Mouse (Mus musculus) ZHBTc4 (cell line): ENCODE results near the gene Pmvk.
"Not testable (repeated sequence)": the region's sequence is repeated elsewhere in the genome, so short reads cannot be mapped to it uniquely, and the experiment has no call there.

Experiments
- DNase-seq: peaks from one replicate; pipeline ENCODE4 v3.0.0-alpha.2; 2011; ENCODE audit warnings: low read depth, low spot score

Pmvk gene

DNA sequence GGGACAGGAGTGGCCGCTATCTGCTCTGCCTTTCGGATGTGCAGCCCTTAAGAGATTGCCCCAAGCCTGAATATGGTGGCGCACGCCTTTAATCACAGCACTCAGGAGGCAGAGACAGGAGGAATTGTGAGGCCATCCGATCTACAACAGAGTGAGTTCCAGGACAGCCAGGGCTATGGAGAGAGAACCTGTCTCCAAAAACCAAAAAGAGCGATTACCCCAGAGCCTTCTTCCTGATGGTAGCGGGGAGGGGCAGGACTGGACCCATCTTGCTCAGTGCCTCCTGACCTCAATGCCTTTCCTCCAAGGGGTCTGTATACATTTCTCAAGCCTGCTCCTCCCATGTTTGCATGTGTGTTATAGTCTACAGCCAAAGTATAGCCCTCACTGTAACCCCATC, 25.3 kb upstream of the Pmvk start:
- DNase-seq: not testable (repeated sequence)

DNA sequence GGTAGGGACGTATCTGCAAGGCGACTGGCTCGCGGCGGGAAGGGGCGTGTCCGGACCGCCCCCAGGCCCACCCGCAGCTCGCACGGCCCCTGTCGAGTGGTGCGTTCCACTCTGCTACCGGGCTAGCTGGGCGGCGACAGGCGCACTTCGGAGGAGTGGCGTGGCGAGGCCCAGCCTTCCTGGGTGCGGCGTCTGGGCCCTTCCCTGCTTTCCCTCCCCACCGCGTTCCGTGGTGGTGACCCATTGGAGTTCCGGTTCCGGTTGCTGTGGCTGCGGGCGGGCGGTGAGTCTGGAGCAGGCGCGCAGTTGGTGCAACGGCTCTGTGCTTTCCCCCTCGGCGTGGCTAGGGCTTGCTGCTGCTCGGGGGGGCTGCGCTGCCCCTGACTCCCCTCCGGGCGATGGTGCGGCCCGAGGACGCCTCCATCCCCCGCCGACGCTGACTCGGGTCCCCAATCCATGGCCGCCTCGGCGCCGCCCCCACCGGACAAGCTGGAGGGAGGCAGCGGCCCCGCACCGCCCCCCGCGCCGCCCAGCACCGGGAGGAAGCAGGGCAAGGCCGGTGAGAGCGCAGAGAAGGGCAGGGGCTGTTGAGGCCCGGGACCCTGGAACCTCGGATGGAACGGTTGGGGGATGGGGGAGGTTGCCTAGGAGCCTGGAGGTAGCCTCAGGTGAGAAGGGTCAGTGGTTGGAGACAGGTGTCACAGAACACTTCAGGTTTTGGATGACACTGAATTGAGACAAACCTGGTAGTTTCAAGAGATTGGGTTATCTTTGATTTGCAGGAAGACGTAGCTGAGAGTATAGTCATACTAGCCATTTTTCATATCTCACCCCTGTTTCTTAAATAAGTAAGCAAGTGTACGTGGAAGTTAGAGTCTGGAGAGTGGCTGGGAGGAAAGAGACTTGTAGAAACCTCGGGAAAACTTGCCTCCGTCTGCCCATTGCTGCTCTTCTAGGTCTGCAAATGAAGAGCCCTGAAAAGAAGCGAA, 23.9 kb upstream of the Pmvk start, which contains the start of gene Pygo2:
Gene Pygo2 (plus strand): TSS at position 44 of the 989 bp plus-strand sequence.
- DNase-seq: peak; percentile 99

DNA sequence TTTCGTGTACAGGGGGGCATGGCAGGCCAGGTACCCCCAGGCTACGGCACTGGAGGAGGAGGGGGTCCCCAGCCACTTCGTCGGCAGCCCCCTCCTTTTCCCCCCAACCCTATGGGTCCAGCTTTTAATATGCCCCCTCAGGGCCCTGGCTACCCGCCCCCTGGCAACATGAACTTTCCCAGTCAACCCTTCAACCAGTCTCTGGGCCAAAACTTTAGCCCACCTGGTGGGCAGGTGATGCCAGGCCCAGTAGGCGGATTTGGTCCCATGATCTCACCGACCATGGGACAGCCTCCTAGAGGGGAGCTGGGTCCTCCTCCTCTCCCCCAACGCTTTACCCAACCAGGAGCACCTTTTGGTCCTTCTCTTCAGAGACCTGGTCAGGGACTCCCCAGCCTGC, 21.7 kb upstream of the Pmvk start:
- no peak for DNase-seq

DNA sequence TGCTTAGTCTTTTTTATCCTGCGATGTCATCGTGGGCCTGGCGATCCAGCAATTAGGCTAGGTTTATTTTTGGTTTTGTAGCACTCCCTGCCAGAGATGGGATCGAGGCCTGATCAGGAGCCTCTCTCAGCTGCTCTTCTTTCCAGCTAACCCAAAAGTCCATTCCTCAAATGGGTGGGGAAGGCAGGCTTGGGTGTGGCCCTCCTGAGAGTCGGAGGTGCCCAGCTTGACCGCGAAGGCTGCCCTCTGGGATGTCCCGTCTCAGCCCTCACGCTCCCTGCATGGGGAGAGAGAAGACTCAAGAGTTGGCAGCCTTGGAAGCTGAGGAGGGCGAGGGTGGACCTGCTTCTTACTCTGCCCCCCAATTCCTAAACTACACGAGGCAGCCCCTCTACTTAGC, 19.8 kb upstream of the Pmvk start:
- DNase-seq: no peak

DNA sequence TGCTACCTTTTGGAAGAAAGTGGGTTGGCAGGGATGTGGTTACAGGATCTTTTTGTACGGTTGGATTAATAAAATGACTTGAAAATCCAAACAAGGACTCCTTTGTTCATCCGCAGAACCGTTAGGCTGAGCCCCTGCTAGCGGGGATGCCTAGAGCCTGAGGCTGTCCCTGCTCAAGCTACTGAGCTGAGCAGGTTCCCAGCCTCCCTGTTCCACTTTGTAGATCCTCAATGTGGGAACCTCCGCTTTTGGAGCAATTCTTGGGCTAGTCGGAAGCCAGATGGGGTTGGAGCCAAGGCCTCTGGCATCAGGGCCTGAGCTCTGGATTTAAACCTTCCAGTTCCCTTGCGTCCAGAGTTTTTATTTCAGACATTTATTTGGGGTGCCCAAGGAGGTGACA, 19.3 kb upstream of the Pmvk start:
- DNase-seq: no peak

DNA sequence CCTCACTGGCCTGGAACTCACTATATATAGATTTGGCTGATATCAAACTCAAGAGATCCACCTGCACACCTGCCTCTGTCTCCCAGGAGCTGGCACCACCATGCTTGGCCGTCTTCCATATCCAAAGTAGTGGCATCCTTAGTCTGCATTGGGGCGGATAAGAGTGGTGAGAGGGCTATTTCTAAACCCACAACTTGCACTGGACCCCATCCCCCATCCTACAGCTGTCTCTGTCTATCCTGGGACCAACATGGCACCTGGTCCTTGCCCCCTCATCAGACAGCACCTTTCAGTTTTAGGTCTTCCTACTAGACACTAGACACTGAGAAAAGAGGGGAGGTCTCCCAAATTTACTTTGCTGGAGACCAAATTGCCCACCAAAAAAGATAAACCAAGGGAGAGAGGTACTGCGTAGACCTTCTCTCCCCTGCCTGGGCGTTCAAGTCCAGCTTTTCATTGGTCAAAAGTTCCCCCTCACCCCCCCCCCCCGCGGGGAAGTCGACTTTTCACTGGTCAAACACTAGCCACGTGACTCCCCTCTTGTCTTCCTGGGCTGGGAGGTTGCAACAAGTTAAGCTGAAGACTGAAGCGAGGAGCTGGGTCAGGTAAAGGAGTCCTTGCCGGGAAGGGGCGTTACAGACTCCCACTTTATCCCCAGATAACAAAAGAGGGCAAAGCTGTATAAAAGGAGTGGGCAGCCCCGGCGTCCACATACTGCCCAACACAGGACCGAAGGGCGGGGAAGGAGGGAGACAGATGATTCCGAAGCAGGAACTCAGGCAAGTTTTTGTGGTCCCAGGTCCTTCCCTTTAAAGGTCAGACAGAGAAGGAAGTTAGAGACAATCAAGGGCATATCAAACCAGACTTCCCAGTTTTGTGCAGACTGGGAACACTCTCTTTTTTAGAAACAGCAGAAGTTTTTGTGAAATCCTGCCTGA, 17.9 kb upstream of the Pmvk start, which contains the start of gene Pbxip1:
Gene Pbxip1 (plus strand): TSS at position 531 of the 938 bp plus-strand sequence.
- peak; percentile 94 for DNase-seq

DNA sequence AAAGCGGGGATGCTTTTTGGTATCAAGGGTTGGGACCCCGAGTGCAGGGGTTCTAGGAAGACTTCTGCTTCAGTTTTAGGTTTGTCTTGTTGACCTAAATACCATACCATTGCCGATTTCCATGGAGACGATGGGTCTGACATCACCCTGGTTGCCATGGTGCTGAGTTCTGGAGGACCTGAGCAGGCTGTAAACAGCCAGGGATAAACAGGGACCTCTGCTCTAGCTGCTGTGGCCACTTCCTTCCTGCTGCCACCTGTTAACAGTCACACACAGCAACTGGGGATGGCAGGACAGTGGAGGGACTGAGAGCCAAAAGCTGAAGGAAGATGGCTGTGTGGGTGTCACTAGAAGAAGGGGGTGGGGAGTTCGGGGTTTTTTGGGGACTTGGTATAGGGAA, 17.1 kb upstream of the Pmvk start:
- peak; percentile 45 for DNase-seq

DNA sequence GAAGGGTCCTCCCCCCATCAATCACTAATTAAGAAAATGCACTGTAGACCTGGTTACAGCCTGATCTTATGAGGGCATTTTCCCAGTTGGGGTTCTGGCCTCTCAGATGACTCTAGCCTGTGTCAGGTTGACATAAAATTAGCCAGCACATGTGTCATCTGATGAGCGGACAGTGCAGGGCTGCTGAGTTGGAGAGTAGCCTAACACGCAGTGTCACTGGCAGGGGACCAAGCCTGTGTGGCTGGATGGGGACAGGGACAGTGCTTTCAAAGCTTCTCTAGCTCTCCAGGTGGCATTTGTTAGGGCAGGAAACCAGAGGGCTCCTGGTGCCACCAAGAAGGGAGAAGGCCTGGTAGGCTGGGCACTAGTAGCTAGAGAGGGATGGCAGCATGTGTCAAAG, 13.7 kb upstream of the Pmvk start:
- no peak for DNase-seq

DNA sequence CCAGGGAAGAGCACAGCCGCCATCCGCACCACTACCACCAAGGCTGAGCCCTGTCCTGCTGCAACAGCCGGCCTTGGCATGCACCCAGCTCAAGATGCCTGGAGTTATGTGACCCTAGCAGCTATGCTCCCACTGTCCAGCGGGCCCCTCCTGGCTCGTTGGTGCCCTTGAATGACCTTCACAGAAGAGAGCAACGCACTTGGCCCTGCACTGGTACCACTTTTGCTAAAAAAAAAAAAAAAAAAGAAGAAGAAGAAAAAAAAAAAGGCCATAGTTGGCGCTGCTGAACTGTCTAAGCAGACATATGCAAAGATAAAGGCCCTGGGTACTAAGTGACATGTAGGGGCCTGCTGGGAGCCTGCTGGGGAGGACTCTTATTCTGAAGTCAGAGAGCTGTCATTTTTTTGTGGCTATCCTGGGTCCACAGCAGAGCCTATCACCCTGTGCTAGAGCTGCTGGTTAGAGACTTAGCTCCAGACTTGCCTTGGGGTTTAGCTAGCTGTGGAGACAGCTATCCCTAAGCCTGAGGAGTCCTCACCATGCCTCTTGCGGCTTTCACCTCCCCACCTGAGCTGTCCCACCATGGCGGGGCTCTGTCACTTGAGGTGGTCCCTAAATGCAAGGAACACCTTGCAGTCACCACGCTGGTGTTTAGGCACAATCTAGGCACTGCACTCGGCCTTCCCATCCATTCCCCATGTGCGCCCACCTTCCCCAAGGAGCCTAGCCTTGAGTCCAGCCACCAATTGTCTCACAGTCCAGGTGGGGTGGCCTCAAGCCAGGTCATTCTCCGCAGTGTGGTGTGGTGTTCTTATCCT, 5.4 kb upstream of the Pmvk start:
- DNase-seq: peak; percentile 59

DNA sequence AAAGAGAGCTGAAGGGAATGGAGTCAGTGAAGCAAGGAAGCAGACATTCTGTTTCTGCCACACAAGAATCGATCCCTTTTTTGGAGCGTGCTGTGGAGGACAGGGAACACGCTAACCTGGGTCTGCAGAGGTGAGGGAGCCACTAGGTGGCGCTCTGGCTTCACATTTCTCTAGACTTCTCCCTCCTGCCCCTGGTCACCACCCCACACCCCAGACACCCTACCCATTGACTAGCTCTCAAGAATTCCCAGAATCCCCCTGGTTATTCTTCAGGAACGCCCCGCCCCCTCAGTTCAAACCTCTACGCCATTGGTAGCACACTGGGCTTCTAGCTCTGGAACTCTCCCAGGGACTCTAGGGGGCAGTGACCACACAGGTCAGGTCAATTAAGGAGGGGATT, 4.8 kb upstream of the Pmvk start:
- DNase-seq: peak; percentile 97

DNA sequence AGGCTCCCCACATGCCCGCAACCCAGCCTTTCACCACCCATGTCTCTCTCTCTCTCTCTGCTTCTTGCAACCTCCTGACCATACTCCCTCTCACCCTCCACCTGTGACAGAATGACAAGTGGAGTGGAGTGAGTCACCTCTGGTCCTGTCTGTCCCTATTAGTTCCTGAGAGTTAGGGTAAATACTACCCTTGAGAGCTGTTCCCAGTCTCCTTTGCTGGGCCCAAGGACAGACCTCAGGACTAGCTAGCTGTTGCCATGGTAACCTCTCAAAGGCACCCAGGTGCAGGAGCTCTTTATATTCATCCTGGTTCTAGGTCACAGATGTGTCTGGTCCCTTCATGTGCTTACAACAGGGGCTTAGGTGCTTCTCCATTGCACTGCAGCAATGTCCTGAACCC, 2.4 kb upstream of the Pmvk start:
- DNase-seq: peak; percentile 52

DNA sequence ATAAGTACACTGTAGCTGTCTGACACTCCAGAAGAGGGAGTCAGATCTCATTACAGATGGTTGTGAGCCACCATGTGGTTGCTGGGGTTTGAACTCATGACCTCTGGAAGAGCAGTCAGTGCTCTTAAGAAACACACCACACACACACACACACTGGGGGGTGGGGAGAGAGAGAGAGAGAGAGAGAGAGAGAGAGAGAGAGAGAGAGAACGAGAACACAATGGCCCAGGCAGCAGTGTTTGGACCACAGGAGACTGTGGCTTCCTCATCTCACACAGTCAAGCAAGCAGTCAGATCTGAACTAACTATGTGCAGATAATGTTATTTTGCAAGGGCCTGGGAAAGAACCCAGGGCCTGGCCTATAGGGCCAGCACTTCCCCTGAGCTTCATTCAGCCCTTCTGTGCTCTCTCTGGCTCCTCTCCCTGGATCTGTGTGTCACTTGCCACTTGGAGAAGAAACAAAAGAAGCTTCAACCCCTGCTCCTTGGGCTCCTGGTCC, 1.5 kb downstream of the Pmvk start:
- DNase-seq: no peak

DNA sequence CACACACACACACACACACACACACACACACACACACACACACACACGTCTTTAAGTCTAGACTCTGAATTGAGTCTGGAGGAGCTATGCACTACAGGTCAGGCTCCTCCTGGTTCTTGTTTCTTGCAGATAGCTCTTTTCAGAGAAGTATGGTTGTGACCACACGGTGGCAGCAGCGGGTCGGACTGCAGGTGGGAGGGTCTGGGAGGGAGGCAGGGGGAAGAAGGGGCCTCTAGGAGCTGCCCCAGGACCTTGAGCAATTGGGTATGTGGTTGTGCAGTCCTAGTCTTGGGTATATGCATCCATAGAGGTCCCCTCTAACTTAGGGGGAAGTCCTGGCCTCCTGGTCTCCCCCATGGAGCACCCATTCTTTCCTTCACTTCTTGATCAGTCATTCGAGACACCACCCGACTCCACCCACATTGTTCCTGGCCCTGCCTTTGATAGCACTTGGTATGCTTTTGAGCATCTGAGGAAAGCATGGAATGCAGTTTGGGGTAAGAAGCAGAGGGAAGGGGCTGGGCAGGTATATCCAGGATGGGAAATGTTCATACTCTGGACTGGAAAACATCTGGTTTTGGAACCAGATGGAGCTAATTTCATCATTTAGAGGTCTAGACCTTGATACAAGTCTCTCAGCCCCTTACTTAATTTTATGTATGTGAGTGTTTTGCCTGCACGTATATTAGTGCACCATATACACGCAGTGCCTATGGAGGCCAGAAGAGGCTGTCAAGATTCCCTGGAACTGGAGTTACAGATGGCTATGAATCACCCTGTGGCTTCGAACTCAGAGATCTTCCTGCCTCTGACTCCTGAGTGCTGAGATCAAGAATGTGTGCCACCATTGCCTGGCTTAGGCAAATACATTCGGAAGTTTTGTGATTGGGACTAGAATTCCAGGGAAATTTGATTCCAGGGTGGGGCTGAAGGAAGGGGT, 2.7 kb downstream of the Pmvk start:
- DNase-seq: peak; percentile 94

DNA sequence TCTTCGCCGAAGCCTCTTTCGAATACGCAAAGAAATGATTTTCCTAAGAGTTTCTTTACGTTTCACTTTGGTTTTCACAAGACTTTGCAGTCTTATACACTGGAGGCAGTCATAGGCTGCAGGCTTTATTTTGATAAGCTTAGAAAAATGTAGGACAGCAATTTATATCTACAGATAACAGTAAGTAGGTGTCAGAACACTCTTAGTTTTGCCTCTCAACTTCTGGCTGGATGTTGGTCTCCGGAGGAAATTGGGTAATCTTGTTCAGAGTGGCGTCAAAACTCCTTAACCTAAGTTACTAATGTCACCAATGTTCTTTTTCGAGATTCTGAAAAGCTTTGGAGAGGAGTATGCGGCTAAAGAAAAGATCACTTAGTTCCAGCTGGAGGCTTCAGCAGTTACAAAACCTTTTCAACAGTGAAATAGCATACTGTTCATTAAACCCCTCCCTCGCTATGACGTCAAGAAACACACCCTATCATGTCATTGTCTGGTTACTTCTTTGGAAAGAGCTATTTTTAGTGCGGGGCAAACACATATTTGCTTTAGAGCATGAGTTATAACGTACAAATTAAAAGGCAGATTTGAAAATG, 4.1 kb downstream of the Pmvk start:
- no peak for DNase-seq

DNA sequence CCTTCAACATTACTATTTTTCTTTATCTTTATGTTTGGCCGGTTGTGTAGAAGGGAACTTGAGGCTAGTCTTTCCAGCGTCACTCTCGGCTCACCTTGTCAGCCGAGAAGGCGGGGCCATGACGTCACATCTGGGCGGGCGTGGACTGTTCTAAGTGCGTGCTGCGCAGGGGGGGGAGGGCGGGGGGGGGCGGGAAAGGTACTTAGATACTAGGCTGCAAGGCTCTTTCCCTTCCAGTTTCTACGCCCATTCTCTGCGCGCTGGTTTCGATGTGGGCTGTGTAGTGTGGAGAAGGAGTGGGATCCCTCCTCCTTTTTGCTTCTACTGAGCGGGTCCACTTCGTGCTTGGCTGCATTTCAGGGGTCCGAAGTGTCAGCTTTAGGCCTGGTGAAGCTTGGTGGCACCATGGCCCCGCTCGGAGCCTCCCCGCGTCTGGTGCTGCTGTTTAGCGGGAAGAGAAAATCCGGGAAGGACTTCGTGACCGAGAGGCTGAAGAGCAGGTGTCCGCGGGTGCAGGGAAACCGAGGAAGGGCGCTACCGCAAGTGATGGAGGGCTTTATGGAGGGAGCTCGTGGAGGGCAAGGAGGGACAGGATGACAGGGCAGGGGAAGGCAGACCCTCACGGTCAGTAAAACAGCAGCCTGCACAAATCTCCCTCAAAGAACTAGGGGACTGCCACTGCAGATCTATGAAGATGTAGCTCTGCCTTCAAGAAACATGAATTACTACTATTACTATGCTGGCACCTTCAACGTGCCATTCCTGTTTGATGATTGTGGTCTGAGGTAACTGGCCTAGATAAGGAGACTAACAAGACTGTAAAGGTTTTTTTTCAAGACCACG, 4.8 kb downstream of the Pmvk start:
- peak; percentile 96 for DNase-seq

DNA sequence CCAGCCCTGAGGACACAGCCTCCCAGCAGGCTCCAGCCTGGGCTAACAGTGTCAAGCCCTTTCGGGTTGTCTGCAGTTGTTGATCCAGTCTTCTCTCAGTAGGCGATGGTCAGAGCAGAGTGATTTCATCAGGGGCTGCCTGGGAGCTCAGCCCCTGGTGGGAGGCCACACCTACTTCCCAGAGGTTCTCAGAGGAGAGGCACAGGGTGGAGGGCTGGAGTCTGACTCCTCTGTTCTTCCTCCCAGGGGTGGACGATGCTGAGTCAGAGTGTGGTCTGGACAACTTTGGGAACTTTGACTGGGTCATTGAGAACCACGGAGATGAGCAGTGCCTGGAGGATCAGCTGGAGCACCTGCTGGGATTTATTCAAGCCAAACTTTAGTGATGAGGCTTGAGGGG, 13.9 kb downstream of the Pmvk start:
- peak; percentile 59 for DNase-seq

DNA sequence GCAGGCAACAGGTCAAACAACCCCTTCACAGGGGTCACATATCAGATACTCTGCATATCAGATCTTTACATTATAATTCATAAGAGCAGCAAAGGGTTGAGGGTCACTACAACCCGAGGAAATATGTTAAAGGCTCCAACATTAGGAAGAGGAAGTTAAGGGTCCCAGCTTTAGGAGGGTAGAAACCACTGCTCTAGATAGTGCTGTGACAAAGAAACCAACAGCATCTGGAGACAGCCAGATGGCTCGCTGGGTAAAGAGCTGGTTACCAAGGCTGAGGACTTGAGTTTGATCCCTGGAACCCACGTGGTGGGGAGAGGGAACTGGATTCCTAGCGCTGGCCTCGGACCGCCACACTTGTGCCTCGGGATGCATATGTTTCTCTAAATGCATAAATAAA, 17.9 kb downstream of the Pmvk start:
- no peak for DNase-seq

DNA sequence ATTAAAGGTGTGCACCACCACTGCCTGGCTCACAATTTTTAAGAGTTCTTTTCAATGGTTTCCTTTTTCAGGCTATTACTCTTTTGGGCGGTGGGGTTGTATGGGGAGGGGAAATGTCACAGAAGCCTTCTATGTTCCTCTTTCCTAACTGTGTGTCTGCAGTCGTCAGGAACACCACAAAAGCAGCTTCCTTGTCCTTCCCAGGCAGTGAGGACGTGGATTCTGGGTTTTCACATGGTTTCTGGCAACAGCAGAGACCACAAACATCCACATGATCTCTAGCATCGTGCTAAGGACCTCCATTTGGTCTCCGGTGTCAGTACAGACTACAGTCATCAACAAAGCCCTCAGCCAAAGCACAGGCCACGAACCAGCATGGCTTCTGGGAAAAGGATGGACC, 19.5 kb downstream of the Pmvk start:
- no peak for DNase-seq

DNA sequence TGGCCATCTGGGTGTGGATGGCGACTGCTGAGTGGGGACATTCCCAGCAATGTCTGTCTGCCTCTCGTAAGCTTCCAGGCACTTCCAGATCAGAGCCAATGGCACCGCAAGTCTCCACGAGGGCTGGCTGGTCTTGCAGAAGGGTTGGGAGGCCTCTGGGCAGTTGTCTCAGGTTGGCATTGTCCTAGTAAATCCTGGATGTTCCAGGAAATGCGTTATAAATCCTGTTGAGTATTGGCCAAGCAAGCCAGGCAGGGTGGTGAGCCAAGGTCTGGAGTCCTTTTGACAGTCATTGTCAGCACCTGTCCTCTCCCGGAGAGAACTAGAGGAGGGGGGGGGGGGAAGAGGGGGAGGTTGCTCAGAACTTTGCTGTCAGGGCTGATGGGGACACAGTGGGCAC, 24.7 kb downstream of the Pmvk start:
- no peak for DNase-seq
